Mouse (Mus musculus) megakaryocyte, embryonic 14.5 days (primary cell): ENCODE results near the gene Gsc. TPM values are rescaled to one million over a fixed set of nuclear protein-coding genes. Genes with fewer than 3 reads are reported as not detected.
A peak's percentile ranks its signal among the peaks of the same experiment; 100 is the strongest.

ENCODE experiments used
- H3K27me3 ChIP-seq: replicated peaks from 2 replicates; pipeline ENCODE3; 2012; ENCODE audit warnings: inconsistent platforms
- H3K36me3 ChIP-seq: replicated peaks from 2 replicates; pipeline ENCODE3; 2012; ENCODE audit warnings: low read length, inconsistent platforms, mixed read lengths
- H3K4me1 ChIP-seq: 2 replicates; pipeline ENCODE4 v1.6.1; 2012; ENCODE audit warnings: inconsistent platforms
- H3K4me3 ChIP-seq: replicated peaks from 2 replicates; pipeline ENCODE3; 2012; ENCODE audit warnings: moderate library complexity, mild to moderate bottlenecking, inconsistent platforms
- H3K9me3 ChIP-seq: 2 replicates; pipeline ENCODE4 v1.6.1; 2012; ENCODE audit warnings: inconsistent platforms
- FLI1 ChIP-seq: IDR thresholded peaks from 2 replicates; pipeline ENCODE4 v1.6.1; 2012; ENCODE audit warnings: low read length, inconsistent platforms, mixed read lengths
- GATA1 ChIP-seq: IDR thresholded peaks from 3 replicates; pipeline ENCODE4 v1.6.1; 2012; ENCODE audit warnings: mixed read lengths, low read length, inconsistent platforms, borderline replicate concordance
- polyA plus RNA-seq: library from polyadenylated mRNA; stranded (reverse); fragments of >175 nt; gene quantifications from 2 replicates; pipeline ENCODE4 v1.2.3, GENCODE M21; 2012; ENCODE audit warnings: low replicate concordance; ENCODE audit not compliant: insufficient read depth

The Gsc gene
- not detected in 2 replicates for polyA plus RNA-seq

DNA sequence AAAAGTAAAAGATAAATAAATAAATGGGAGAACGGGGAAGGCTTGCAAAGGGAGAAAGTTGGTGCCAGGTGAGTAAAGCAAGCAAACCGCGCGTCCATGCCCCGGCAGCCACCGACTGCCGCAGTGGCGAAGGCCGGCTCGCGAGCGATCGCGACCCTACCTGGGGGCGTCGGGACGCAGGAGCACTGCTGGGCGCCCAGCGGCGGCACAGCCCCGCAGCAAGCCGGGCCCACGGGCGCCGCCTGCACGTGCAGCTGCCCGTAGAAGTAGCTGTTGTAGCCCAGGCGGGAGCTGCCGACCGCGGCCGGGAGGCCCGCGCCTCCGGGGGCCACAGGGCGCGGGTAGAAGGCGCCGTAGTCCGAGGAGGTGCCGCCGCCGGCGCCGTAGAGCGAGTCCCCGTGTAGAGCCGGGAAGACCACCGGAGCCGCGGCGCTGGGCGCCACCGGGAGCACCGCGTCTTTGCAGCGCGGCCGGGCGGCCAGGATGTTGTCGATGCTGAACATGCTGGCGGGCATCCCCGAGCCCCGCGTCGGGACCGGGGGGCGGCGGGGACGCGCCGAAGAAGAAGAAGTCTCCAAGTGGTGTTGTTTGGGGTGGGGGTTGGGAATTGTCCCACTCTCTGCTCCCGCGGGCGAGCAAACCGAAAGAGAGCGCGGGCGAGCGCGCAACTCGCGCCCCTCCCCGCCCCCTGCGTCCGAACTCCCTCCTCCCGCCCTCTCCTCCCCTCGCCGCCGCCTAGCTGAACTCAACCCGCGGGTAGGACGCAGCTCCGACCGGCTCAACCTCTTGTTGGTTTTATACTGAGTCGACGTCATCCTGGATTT is at the start of gene Gsc:
Gsc (minus strand) TSS at position 730 of the 824 bp plus-strand sequence.
- Histone ChIP-seq H3K36me3 (no peaks in the 10 kb centered on the region), H3K4me3 (peak within 1 kb of the TSS; percentile 90), H3K9me3 (no peaks in the 10 kb centered on the region), H3K27me3 (peaks cover 97% of the 10 kb centered on the region), H3K4me1 (peaks cover 30% of the 10 kb centered on the region)
- TF ChIP-seq FLI1 (no peak), GATA1 (no peak)

DNA sequence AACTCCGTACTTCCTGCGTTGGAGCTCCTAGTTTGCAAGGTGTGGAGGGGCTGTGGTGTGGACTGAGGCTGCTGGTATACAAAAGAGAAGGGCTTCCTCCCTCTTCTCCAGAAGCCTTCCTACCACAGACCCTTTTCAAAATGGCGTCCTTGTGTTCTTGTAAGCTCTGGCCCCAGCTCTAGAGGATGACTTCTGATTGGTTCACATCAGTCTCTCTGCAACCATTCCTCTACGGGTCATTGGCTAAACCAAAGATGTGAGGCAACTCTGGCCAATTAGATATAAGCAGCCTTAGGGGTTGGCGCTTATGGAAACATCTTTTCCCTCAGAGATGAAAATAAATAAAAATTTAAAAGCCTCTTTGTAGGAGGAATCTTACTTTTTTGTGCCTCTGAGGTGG is 46.6 kb upstream of the Gsc start:
- Histone ChIP-seq H3K9me3 (peaks cover 25% of the 10 kb centered on the region), H3K36me3 (no peaks in the 10 kb centered on the region), H3K4me3 (no peak overlapping the region), H3K4me1 (no peaks in the 10 kb centered on the region), H3K27me3 (no peaks in the 10 kb centered on the region)
- TF ChIP-seq GATA1 (no peak), FLI1 (no peak)

DNA sequence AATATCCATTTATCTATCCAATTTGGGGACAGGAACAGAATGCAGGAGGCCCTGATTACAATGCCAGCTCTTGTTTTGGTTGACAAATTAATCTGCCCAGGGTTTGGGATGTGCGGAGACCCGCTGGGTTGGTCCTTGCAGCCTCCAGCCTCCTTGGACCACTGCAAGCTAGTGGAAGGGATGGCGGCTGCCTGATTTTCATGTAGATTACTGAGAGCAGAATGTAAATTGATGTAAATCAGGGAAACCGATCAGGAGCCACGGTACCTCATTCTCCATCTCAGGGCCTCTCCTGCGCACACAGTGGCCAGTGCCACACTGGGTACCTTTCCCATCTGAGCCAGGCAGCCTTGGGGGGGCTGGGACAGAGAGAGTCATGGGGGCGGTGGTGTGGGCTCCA is 34.8 kb upstream of the Gsc start:
- TF ChIP-seq GATA1: no peak
- TF ChIP-seq FLI1: no peak
- no peaks in the 10 kb centered on the region for H3K36me3 ChIP-seq
- H3K4me1 ChIP-seq: no peaks in the 10 kb centered on the region; the same call in 1 of the 2 replicates
- H3K4me3 ChIP-seq: no peak overlapping the region
- H3K9me3 ChIP-seq: peaks cover 5% of the 10 kb centered on the region
- H3K27me3 ChIP-seq: peaks cover 26% of the 10 kb centered on the region

DNA sequence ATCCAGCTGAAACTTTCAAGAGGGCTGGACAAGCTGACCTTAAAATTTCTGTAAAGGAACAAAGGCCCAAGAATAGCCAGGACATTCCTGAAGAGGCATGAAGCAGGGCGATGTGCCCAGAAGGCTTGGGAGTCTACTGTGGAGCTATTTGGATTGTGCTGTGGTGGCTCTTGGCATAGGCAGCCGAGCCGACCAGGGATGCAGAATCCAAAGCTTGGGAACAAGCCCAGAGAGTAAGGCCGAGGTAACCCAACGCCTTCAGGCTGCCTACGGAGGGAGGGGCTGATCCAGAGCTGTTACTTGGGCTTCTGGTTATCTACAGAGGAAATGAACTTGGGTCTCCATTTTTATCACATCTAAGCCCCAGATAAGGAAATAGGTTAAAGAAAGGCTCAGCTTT is 18.9 kb upstream of the Gsc start:
- Histone ChIP-seq H3K9me3 (no peaks in the 10 kb centered on the region), H3K4me1 (no peaks in the 10 kb centered on the region), H3K36me3 (no peaks in the 10 kb centered on the region), H3K27me3 (peaks cover 23% of the 10 kb centered on the region), H3K4me3 (no peak overlapping the region)
- TF ChIP-seq GATA1 (no peak), FLI1 (no peak)

DNA sequence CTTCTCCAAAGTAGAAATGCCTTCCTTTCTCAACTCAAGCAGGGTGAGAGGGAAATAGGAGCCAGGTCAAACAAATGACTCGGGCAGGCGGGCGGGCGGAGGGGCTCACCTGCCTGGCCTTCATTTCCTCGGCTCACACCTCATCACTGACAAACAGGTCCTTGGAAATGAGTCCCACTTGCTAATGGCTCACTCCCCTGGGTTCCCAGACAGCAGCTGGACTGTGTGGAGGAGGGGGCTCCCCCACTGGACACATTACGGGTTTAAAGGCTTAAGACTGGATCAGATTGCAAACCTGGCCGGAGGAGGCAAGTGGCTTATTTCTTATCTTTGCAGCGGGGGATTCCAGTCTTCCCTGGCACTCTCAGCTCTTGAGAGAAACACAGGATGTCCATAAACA is 13.1 kb upstream of the Gsc start:
- Histone ChIP-seq H3K36me3 (no peaks in the 10 kb centered on the region), H3K9me3 (0 out of 2 replicates have a peak, but pooled peaks cover 3% of the 10 kb centered on the region), H3K27me3 (peaks cover 39% of the 10 kb centered on the region), H3K4me1 (no peaks in the 10 kb centered on the region), H3K4me3 (no peak overlapping the region)
- TF ChIP-seq GATA1: no peak

DNA sequence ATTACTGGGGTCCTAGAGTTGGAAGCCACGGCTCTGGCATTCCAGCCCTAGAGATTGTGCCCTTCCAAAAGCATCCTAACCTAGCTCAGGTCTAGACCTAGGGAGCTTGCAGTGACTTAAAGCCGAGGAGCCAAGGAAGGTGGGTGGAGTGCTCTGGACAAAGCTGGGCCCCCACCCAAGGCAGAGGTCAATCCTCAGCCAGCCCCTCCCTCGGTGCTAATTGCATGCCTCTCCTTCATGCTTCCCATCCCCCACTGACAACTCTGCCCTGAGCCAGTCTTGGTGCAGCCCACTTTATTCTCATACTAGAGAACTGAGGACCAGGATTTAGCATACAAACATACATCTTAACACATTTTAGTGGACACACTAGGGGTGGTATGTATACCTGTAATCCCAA is 12.0 kb upstream of the Gsc start:
- Histone ChIP-seq H3K4me1 (no peaks in the 10 kb centered on the region), H3K9me3 (0 out of 2 replicates have a peak, but pooled peaks cover 3% of the 10 kb centered on the region), H3K4me3 (no peak overlapping the region), H3K36me3 (no peaks in the 10 kb centered on the region), H3K27me3 (peaks cover 46% of the 10 kb centered on the region)
- TF ChIP-seq FLI1 (no peak), GATA1 (no peak)

DNA sequence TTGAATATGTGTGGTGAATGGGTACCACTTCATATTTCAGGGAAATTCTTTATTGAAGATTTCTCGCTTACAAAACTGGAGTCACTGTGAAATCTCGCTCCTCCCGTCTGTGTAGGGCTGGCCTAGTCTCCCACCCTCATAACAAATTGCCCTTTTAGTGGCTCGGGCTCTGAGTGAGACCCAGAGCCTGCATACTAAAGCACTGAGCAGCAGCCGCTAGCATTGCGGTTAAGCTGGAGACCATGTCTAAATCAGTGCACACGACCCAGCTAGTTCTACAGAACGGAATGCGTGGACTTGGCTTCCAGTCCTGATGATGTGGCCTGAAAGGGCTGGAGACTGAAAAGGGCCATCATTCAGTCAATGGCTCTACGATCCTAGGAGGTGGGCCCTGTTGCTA is 7.9 kb upstream of the Gsc start:
- TF ChIP-seq FLI1 (no peak), GATA1 (no peak)
- Histone ChIP-seq H3K9me3 (0 out of 2 replicates have a peak, but pooled peaks cover 3% of the 10 kb centered on the region), H3K4me1 (no peaks in the 10 kb centered on the region), H3K27me3 (peaks cover 71% of the 10 kb centered on the region), H3K36me3 (no peaks in the 10 kb centered on the region), H3K4me3 (no peak overlapping the region)

DNA sequence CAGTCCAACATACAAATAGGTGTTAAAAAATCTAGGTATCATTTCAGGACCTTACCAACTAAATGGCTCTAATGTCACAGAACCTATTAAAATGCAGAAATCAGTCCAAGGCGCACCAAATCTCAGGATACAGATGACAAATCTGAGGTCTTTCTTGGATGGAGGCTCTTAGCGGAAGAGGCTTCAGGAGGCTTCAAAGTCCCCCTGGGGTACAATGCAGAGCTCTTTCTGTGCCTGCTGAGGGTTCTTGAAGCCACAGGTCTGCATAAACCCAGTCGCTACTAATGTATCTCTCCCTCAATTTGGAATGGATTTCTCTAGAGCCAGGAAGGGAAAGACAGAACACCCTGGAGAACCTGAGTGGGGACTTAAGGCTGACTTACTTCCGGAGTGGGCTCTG is 5.1 kb upstream of the Gsc start:
- no peak for TF ChIP-seq GATA1
- no peak for TF ChIP-seq FLI1
- no peaks in the 10 kb centered on the region for H3K36me3 ChIP-seq
- H3K4me3 ChIP-seq: no peak overlapping the region
- peaks cover 8% of the 10 kb centered on the region for H3K4me1 ChIP-seq
- H3K9me3 ChIP-seq: 0 out of 2 replicates have a peak, but pooled peaks cover 3% of the 10 kb centered on the region
- H3K27me3 ChIP-seq: peaks cover 82% of the 10 kb centered on the region

DNA sequence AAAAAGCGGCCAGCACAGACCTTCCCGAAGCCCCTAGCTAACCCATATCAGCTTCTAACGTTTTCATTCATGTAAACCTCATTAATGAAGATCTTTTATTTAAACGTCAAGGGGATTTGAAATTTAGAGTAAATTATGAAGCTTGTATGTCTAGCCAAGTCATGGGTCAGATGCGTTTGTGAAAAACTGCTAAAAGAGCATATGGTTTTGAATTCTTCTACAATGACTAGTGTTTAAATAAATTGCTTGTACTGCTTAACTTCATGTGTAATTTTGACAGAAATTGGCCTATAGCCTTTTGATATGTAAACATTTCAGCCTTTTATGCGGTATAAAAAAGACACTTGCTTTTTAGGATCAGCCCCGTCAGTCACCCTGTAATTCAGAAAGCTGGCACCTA is 4.4 kb upstream of the Gsc start:
- TF ChIP-seq GATA1 (no peak), FLI1 (no peak)
- H3K27me3 ChIP-seq: peaks cover 85% of the 10 kb centered on the region
- H3K9me3 ChIP-seq: 0 out of 2 replicates have a peak, but pooled peaks cover 3% of the 10 kb centered on the region
- H3K4me3 ChIP-seq: no peak overlapping the region
- peaks cover 15% of the 10 kb centered on the region for H3K4me1 ChIP-seq
- no peaks in the 10 kb centered on the region for H3K36me3 ChIP-seq

DNA sequence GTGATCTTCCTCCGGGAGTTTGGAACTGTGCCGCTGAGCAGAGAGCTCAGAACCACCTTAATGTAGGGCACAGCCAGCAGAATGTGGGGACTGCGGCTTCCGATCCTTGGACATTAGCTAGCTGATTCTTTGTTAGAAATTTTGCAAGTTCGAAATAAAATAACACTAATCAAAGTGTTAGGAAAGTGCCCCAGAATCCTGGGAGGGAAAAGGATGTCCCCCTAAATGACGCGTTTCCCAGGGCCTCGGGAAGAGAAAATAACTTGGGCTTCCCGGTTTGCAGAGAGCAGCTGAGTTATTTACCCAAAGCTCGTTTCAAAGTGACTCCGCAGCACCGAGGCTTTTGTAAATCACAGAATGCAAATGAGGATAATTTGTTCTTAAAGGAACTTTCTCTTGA is 3.9 kb upstream of the Gsc start:
- Histone ChIP-seq H3K36me3 (no peaks in the 10 kb centered on the region), H3K4me3 (no peak overlapping the region), H3K9me3 (0 out of 2 replicates have a peak, but pooled peaks cover 1% of the 10 kb centered on the region), H3K27me3 (peaks cover 88% of the 10 kb centered on the region), H3K4me1 (peaks cover 19% of the 10 kb centered on the region)
- TF ChIP-seq FLI1: no peak
- no peak for TF ChIP-seq GATA1
